Mouse (Mus musculus) olfactory bulb, adult 2 months (tissue): ENCODE results near the gene Inpp5f.

ENCODE experiments used
- CTCF ChIP-seq: fragments of 200-500 bp; IDR thresholded peaks from 2 replicates; pipeline ENCODE4 v1.5.1; 2012; ENCODE audit warnings: low read depth, mild to moderate bottlenecking, low read length, moderate library complexity; ENCODE audit not compliant: insufficient read depth
- POLR2A ChIP-seq: fragments of 200-500 bp; IDR thresholded peaks from 2 replicates; pipeline ENCODE4 v1.6.1; 2012; ENCODE audit warnings: mild to moderate bottlenecking, low read depth, low read length, moderate library complexity; ENCODE audit not compliant: insufficient read depth

GRCm38 (mm10) chr7:128617587-128617986, 6.5 kb downstream of the Inpp5f start:
- TF ChIP-seq POLR2A, result no peak
- TF ChIP-seq CTCF, result no peak
